ENCODE assay signal across 8 mouse cellular contexts in the genomic region with DNA sequence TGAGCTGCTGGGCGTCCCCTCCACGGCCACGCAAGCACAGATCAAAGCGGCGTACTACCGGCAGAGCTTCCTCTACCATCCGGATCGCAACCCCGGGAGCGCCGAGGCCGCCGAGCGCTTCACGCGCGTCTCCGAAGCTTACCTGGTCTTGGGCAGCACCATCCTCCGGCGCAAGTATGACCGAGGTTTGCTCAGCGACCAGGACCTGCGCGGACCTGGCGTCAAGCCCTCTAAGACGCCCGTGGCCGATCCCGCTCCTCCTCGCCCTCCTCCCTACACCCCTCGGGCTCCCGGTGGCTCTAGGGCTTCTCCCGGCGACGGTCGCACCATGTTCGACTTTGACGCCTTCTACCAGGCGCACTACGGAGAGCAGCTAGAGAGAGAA. TPM values are rescaled to one million over a fixed set of nuclear protein-coding genes. Genes with fewer than 3 reads are reported as not detected.
DNase-seq lines count a peak whose midpoint lies in the region; ATAC-seq and TF ChIP-seq lines count a peak whose summit lies in the region.

No protein-coding gene starts in this region.

- peak overlapping the region; percentile 97 for H3K4me3 ChIP-seq in lung, embryonic 14.5 days (ENCODE audit: low read depth, low read length)
- peak overlapping the region; percentile 97 for H3K4me3 ChIP-seq in embryonic facial prominence, embryonic 13.5 days
- peak overlapping the region; percentile 97 for H3K4me3 ChIP-seq in intestine, embryonic 14.5 days (ENCODE audit: low read depth, low read length)
- peak overlapping the region; percentile 93 for H3K4me3 ChIP-seq in midbrain, postnatal 0 days (ENCODE audit: low read depth, low read length)

- WGBS in lung, embryonic 14.5 days: 0% methylated on average over 40 of the region's 40 CpGs
- WGBS in embryonic facial prominence, embryonic 13.5 days: 1% methylated on average over 39 of the region's 40 CpGs
- 0% methylated on average over 40 of the region's 40 CpGs for WGBS in intestine, embryonic 14.5 days
- WGBS in midbrain, postnatal 0 days: 1% methylated on average over 40 of the region's 40 CpGs

- no peaks in the 10 kb centered on the region for H3K9me3 ChIP-seq in lung, embryonic 14.5 days (ENCODE audit: low read depth, low read length)
- H3K9me3 ChIP-seq in embryonic facial prominence, embryonic 13.5 days: no peaks in the 10 kb centered on the region
- H3K9me3 ChIP-seq in intestine, embryonic 14.5 days (ENCODE audit: control insufficient read depth, low read length): no peaks in the 10 kb centered on the region
- H3K9me3 ChIP-seq in midbrain, postnatal 0 days (ENCODE audit: low read length): no peaks in the 10 kb centered on the region

- 0 out of 2 replicates have a peak, but pooled peaks cover 8% of the 10 kb centered on the region for H3K4me1 ChIP-seq in lung, embryonic 14.5 days (ENCODE audit: insufficient read depth)
- H3K4me1 ChIP-seq in embryonic facial prominence, embryonic 13.5 days: peaks cover 22% of the 10 kb centered on the region
- H3K4me1 ChIP-seq in intestine, embryonic 14.5 days (replicated peaks; ENCODE audit: control insufficient read depth, insufficient read depth, low read length): peaks cover 15% of the 10 kb centered on the region
- peaks cover 6% of the 10 kb centered on the region; the same call in 1 of the 2 replicates for H3K4me1 ChIP-seq in midbrain, postnatal 0 days (ENCODE audit: insufficient read depth, low read length)

- ATAC-seq in lung, embryonic 14.5 days (ENCODE audit: insufficient read depth): peak; percentile 57
- no peak for ATAC-seq in embryonic facial prominence, embryonic 13.5 days (ENCODE audit: insufficient number of reproducible peaks, insufficient read depth, low FRiP score, low TSS enrichment, low read depth)
- peak; percentile 50 for ATAC-seq in intestine, embryonic 14.5 days (replicated peaks; ENCODE audit: low FRiP score, low TSS enrichment, low read depth)
- peak; percentile 57; the same call in 1 of the 2 replicates for ATAC-seq in midbrain, postnatal 0 days (ENCODE audit: low FRiP score)

- H3K27ac ChIP-seq in lung, embryonic 14.5 days (ENCODE audit: low read depth): no peak overlapping the region; the same call in 1 of the 2 replicates
- H3K27ac ChIP-seq in embryonic facial prominence, embryonic 13.5 days: no peak overlapping the region
- no peak overlapping the region for H3K27ac ChIP-seq in intestine, embryonic 14.5 days (ENCODE audit: low read depth)
- peak overlapping the region; percentile 71; the same call in 1 of the 2 replicates for H3K27ac ChIP-seq in midbrain, postnatal 0 days (ENCODE audit: low read depth, low read length)

- no peak for TF ChIP-seq CTCF in lung, embryonic 14.5 days (IDR thresholded peaks at IDR 0.05; ENCODE audit: low read depth)
- no peak for TF ChIP-seq CTCF in midbrain, postnatal 0 days (IDR thresholded peaks at IDR 0.05)

- no peaks in the 10 kb centered on the region for H3K27me3 ChIP-seq in lung, embryonic 14.5 days (ENCODE audit: insufficient read depth, low read length)
- H3K27me3 ChIP-seq in embryonic facial prominence, embryonic 13.5 days: no peaks in the 10 kb centered on the region
- no peaks in the 10 kb centered on the region for H3K27me3 ChIP-seq in intestine, embryonic 14.5 days (replicated peaks; ENCODE audit: control insufficient read depth, insufficient read depth, low read length)
- H3K27me3 ChIP-seq in midbrain, postnatal 0 days (ENCODE audit: insufficient read depth, low read length): no peaks in the 10 kb centered on the region

- H3K4me2 ChIP-seq in lung, embryonic 14.5 days: peak overlapping the region; percentile 90
- H3K4me2 ChIP-seq in embryonic facial prominence, embryonic 13.5 days: peak overlapping the region; percentile 95
- peak overlapping the region; percentile 84 for H3K4me2 ChIP-seq in intestine, embryonic 14.5 days (ENCODE audit: low read length)
- peak overlapping the region; percentile 86 for H3K4me2 ChIP-seq in midbrain, postnatal 0 days (ENCODE audit: low read depth, low read length, poor library complexity, severe bottlenecking)

- H3K36me3 ChIP-seq in lung, embryonic 14.5 days (ENCODE audit: insufficient read depth): peaks cover 29% of the 10 kb centered on the region
- H3K36me3 ChIP-seq in embryonic facial prominence, embryonic 13.5 days: peaks cover 59% of the 10 kb centered on the region
- peaks cover 21% of the 10 kb centered on the region for H3K36me3 ChIP-seq in intestine, embryonic 14.5 days (ENCODE audit: control insufficient read depth, insufficient read depth, low read length)
- H3K36me3 ChIP-seq in midbrain, postnatal 0 days (ENCODE audit: insufficient read depth, low read length): peaks cover 16% of the 10 kb centered on the region

- DNase-seq in lung, embryonic 14.5 days: no peak
- no peak for DNase-seq in lung, postnatal 14 days
- peak; percentile 66 for DNase-seq in intestine, embryonic 14.5 days (ENCODE audit: low spot score)
- no peak for DNase-seq in midbrain, postnatal 0 days (ENCODE audit: low spot score)
- DNase-seq in cerebellum, postnatal 4 days (ENCODE audit: low spot score in 2 of 2): no peak
- DNase-seq in cerebellum, adult 8-10 months: no peak
- DNase-seq in spleen, postnatal 4 days (ENCODE audit: low spot score in 2 of 2): no peak

- peak overlapping the region; percentile 81 for H3K9ac ChIP-seq in lung, embryonic 14.5 days
- H3K9ac ChIP-seq in embryonic facial prominence, embryonic 13.5 days: peak overlapping the region; percentile 90
- H3K9ac ChIP-seq in intestine, embryonic 14.5 days (ENCODE audit: low read length): peak overlapping the region; percentile 90
- peak overlapping the region; percentile 83 for H3K9ac ChIP-seq in midbrain, postnatal 0 days (replicated peaks; ENCODE audit: low read length, poor library complexity, severe bottlenecking)

RNA-seq across cellular contexts. Expression of gene Dnajc30, which starts 0.4 kb away (rescaled TPM):
- polyA plus RNA-seq in lung, embryonic 14.5 days (2014; fragmentation: Nextera tagmentation; extraction: Ambion mirVana): 31.9 and 33.2 TPM in 2 replicates
- 35.2 and 38.8 TPM in 2 replicates for polyA plus RNA-seq in embryonic facial prominence, embryonic 13.5 days (2015; fragmentation: Nextera tagmentation; extraction: Ambion mirVana)
- polyA plus RNA-seq in intestine, embryonic 14.5 days (2014; fragmentation: Nextera tagmentation; extraction: Ambion mirVana): 32.5 and 33.3 TPM in 2 replicates
- 13.5 and 21.4 TPM in 2 replicates for total RNA-seq in midbrain, postnatal 0 days (2014; rRNA removed)
- polyA plus RNA-seq in midbrain, postnatal 0 days (2015; fragmentation: Nextera tagmentation; extraction: Ambion mirVana): 52.5 and 52.8 TPM in 2 replicates

RNA-seq across cellular contexts. Expression of gene Bud23, which starts 0.4 kb away (rescaled TPM):
- 102 and 116 TPM in 2 replicates for polyA plus RNA-seq in lung, embryonic 14.5 days (2014; fragmentation: Nextera tagmentation; extraction: Ambion mirVana)
- 132 and 147 TPM in 2 replicates for polyA plus RNA-seq in embryonic facial prominence, embryonic 13.5 days (2015; fragmentation: Nextera tagmentation; extraction: Ambion mirVana)
- polyA plus RNA-seq in intestine, embryonic 14.5 days (2014; fragmentation: Nextera tagmentation; extraction: Ambion mirVana): 98.0 and 107 TPM in 2 replicates
- 48.3 and 49.9 TPM in 2 replicates for total RNA-seq in midbrain, postnatal 0 days (2014; rRNA removed)
- polyA plus RNA-seq in midbrain, postnatal 0 days (2015; fragmentation: Nextera tagmentation; extraction: Ambion mirVana): 63.6 and 65.5 TPM in 2 replicates

RNA-seq across cellular contexts. Expression of gene Vps37d, which starts 13.7 kb away (rescaled TPM):
- polyA plus RNA-seq in lung, embryonic 14.5 days (2014; fragmentation: Nextera tagmentation; extraction: Ambion mirVana): 5.6 and 7.1 TPM in 2 replicates
- polyA plus RNA-seq in embryonic facial prominence, embryonic 13.5 days (2015; fragmentation: Nextera tagmentation; extraction: Ambion mirVana): 13.7 and 17.8 TPM in 2 replicates
- polyA plus RNA-seq in intestine, embryonic 14.5 days (2014; fragmentation: Nextera tagmentation; extraction: Ambion mirVana): 7.0 and 7.5 TPM in 2 replicates
- 95.4 and 107 TPM in 2 replicates for total RNA-seq in midbrain, postnatal 0 days (2014; rRNA removed)
- polyA plus RNA-seq in midbrain, postnatal 0 days (2015; fragmentation: Nextera tagmentation; extraction: Ambion mirVana): 31.2 and 32.0 TPM in 2 replicates

RNA-seq across cellular contexts. Expression of gene Mlxipl, which starts 25.3 kb away (rescaled TPM):
- 2.1 and 2.5 TPM in 2 replicates for polyA plus RNA-seq in lung, embryonic 14.5 days (2014; fragmentation: Nextera tagmentation; extraction: Ambion mirVana)
- 3.5 and 3.9 TPM in 2 replicates for polyA plus RNA-seq in embryonic facial prominence, embryonic 13.5 days (2015; fragmentation: Nextera tagmentation; extraction: Ambion mirVana)
- polyA plus RNA-seq in intestine, embryonic 14.5 days (2014; fragmentation: Nextera tagmentation; extraction: Ambion mirVana): 5.2 and 6.4 TPM in 2 replicates
- total RNA-seq in midbrain, postnatal 0 days (2014; rRNA removed): 0.38 and 1.2 TPM in 2 replicates
- 0.79 and 1.2 TPM in 2 replicates for polyA plus RNA-seq in midbrain, postnatal 0 days (2015; fragmentation: Nextera tagmentation; extraction: Ambion mirVana)

RNA-seq across cellular contexts. Expression of gene Stx1a, which starts 41.1 kb away (rescaled TPM):
- 13.2 and 14.5 TPM in 2 replicates for polyA plus RNA-seq in lung, embryonic 14.5 days (2014; fragmentation: Nextera tagmentation; extraction: Ambion mirVana)
- 12.9 and 21.7 TPM in 2 replicates for polyA plus RNA-seq in embryonic facial prominence, embryonic 13.5 days (2015; fragmentation: Nextera tagmentation; extraction: Ambion mirVana)
- 15.9 and 20.2 TPM in 2 replicates for polyA plus RNA-seq in intestine, embryonic 14.5 days (2014; fragmentation: Nextera tagmentation; extraction: Ambion mirVana)
- total RNA-seq in midbrain, postnatal 0 days (2014; rRNA removed): 165 and 175 TPM in 2 replicates
- 190 and 202 TPM in 2 replicates for polyA plus RNA-seq in midbrain, postnatal 0 days (2015; fragmentation: Nextera tagmentation; extraction: Ambion mirVana)
